Mouse (Mus musculus): Measurements from ENCODE around the gene Pik3cb. TPM values are rescaled to one million over a fixed set of nuclear protein-coding genes. Genes with fewer than 3 reads are reported as not detected.

Gene Pik3cb
- polyA plus RNA-seq, 1 experiment from 2014 or later: 4.0 TPM

GRCm38 (mm10) chr9:99131119-99131518, 9.3 kb downstream of the Pik3cb start:
- H3K27me3 ChIP-seq (ENCODE audit: control insufficient read depth, insufficient read depth, low read length): no peaks in the 10 kb centered on the region
- no peak for DNase-seq (ENCODE audit: low spot score)
- H3K9me3 ChIP-seq (ENCODE audit: control insufficient read depth, low read length): no peaks in the 10 kb centered on the region
- no peaks in the 10 kb centered on the region for H3K4me1 ChIP-seq (replicated peaks; ENCODE audit: control insufficient read depth, insufficient read depth)
- WGBS: 72% methylated on average over 4 of the region's 4 CpGs
- no peak for TF ChIP-seq EP300 (optimal IDR thresholded peaks at IDR 0.05)
- TF ChIP-seq CTCF (IDR thresholded peaks at IDR 0.05; ENCODE audit: low read depth): no peak
- no peak overlapping the region for H3K4me3 ChIP-seq (ENCODE audit: low read depth, low read length)
- peak overlapping the region; percentile 40; the same call in 1 of the 2 replicates for H3K27ac ChIP-seq (replicated peaks)
- no peak overlapping the region for H3K9ac ChIP-seq (ENCODE audit: low read length)
- ATAC-seq (ENCODE audit: low FRiP score, low TSS enrichment): peak; percentile 42; the same call in 1 of the 2 replicates
- no peak overlapping the region for H3K4me2 ChIP-seq (replicated peaks; ENCODE audit: low read depth)
- H3K36me3 ChIP-seq (ENCODE audit: control insufficient read depth, insufficient read depth, low read length): no peaks in the 10 kb centered on the region

GRCm38 (mm10) chr9:99127578-99127977, 12.8 kb downstream of the Pik3cb start:
- DNase-seq (ENCODE audit: low spot score) (no peak), ATAC-seq (ENCODE audit: low FRiP score, low TSS enrichment) (no peak)
- Histone ChIP-seq H3K4me1 (replicated peaks; ENCODE audit: control insufficient read depth, insufficient read depth) (no peaks in the 10 kb centered on the region), H3K4me3 (ENCODE audit: low read depth, low read length) (no peak overlapping the region), H3K27me3 (ENCODE audit: control insufficient read depth, insufficient read depth, low read length) (no peaks in the 10 kb centered on the region), H3K4me2 (replicated peaks; ENCODE audit: low read depth) (no peak overlapping the region), H3K36me3 (ENCODE audit: control insufficient read depth, insufficient read depth, low read length) (no peaks in the 10 kb centered on the region), H3K9me3 (ENCODE audit: control insufficient read depth, low read length) (no peaks in the 10 kb centered on the region), H3K9ac (ENCODE audit: low read length) (no peak overlapping the region), H3K27ac (replicated peaks) (no peak overlapping the region)
- TF ChIP-seq EP300 (optimal IDR thresholded peaks at IDR 0.05): no peak
- no peak for TF ChIP-seq CTCF (IDR thresholded peaks at IDR 0.05; ENCODE audit: low read depth)
- WGBS: 76% methylated on average over 7 of the region's 7 CpGs

GRCm38 (mm10) chr9:99122749-99123148, 17.7 kb downstream of the Pik3cb start:
- TF ChIP-seq EP300 (optimal IDR thresholded peaks at IDR 0.05): no peak
- TF ChIP-seq CTCF (IDR thresholded peaks at IDR 0.05; ENCODE audit: low read depth): no peak
- Histone ChIP-seq H3K36me3 (ENCODE audit: control insufficient read depth, insufficient read depth, low read length) (no peaks in the 10 kb centered on the region), H3K4me2 (replicated peaks; ENCODE audit: low read depth) (no peak overlapping the region), H3K27me3 (ENCODE audit: control insufficient read depth, insufficient read depth, low read length) (no peaks in the 10 kb centered on the region), H3K27ac (replicated peaks) (no peak overlapping the region), H3K4me1 (replicated peaks; ENCODE audit: control insufficient read depth, insufficient read depth) (no peaks in the 10 kb centered on the region), H3K9me3 (ENCODE audit: control insufficient read depth, low read length) (no peaks in the 10 kb centered on the region), H3K4me3 (ENCODE audit: low read depth, low read length) (no peak overlapping the region), H3K9ac (ENCODE audit: low read length) (no peak overlapping the region)
- 61% methylated on average over 4 of the region's 4 CpGs for WGBS
- ATAC-seq (ENCODE audit: low FRiP score, low TSS enrichment) (no peak), DNase-seq (ENCODE audit: low spot score) (no peak)

GRCm38 (mm10) chr9:99112409-99112808, 28.0 kb downstream of the Pik3cb start:
- ATAC-seq (ENCODE audit: low FRiP score, low TSS enrichment) (no peak), DNase-seq (ENCODE audit: low spot score) (no peak)
- H3K9ac ChIP-seq (ENCODE audit: low read length): no peak overlapping the region
- WGBS: 66% methylated on average over 12 of the region's 12 CpGs
- no peak overlapping the region for H3K27ac ChIP-seq (replicated peaks)
- no peaks in the 10 kb centered on the region for H3K27me3 ChIP-seq (ENCODE audit: control insufficient read depth, insufficient read depth, low read length)
- no peaks in the 10 kb centered on the region for H3K9me3 ChIP-seq (ENCODE audit: control insufficient read depth, low read length)
- H3K4me3 ChIP-seq (ENCODE audit: low read depth, low read length): no peak overlapping the region
- TF ChIP-seq EP300 (optimal IDR thresholded peaks at IDR 0.05) (no peak), CTCF (IDR thresholded peaks at IDR 0.05; ENCODE audit: low read depth) (no peak)
- H3K4me1 ChIP-seq (replicated peaks; ENCODE audit: control insufficient read depth, insufficient read depth): no peaks in the 10 kb centered on the region
- no peaks in the 10 kb centered on the region for H3K36me3 ChIP-seq (ENCODE audit: control insufficient read depth, insufficient read depth, low read length)
- no peak overlapping the region for H3K4me2 ChIP-seq (replicated peaks; ENCODE audit: low read depth)

GRCm38 (mm10) chr9:99111085-99111484, 29.3 kb downstream of the Pik3cb start:
- Histone ChIP-seq H3K27me3 (ENCODE audit: control insufficient read depth, insufficient read depth, low read length) (no peaks in the 10 kb centered on the region), H3K4me1 (replicated peaks; ENCODE audit: control insufficient read depth, insufficient read depth) (no peaks in the 10 kb centered on the region), H3K27ac (replicated peaks) (no peak overlapping the region), H3K9ac (ENCODE audit: low read length) (no peak overlapping the region), H3K4me2 (replicated peaks; ENCODE audit: low read depth) (no peak overlapping the region), H3K36me3 (ENCODE audit: control insufficient read depth, insufficient read depth, low read length) (no peaks in the 10 kb centered on the region), H3K9me3 (ENCODE audit: control insufficient read depth, low read length) (no peaks in the 10 kb centered on the region), H3K4me3 (ENCODE audit: low read depth, low read length) (no peak overlapping the region)
- DNase-seq (ENCODE audit: low spot score) (no peak), ATAC-seq (ENCODE audit: low FRiP score, low TSS enrichment) (no peak)
- no peak for TF ChIP-seq EP300 (optimal IDR thresholded peaks at IDR 0.05)
- TF ChIP-seq CTCF (IDR thresholded peaks at IDR 0.05; ENCODE audit: low read depth): no peak
- WGBS: 67% methylated on average over 1 of the region's 1 CpGs

- Histone ChIP-seq H3K27me3 (ENCODE audit: control insufficient read depth, insufficient read depth, low read length) (no peaks in the 10 kb centered on the region), H3K36me3 (ENCODE audit: control insufficient read depth, insufficient read depth, low read length) (no peaks in the 10 kb centered on the region), H3K4me3 (ENCODE audit: low read depth, low read length) (no peak overlapping the region), H3K9me3 (ENCODE audit: control insufficient read depth, low read length) (no peaks in the 10 kb centered on the region), H3K4me1 (replicated peaks; ENCODE audit: control insufficient read depth, insufficient read depth) (no peaks in the 10 kb centered on the region), H3K27ac (replicated peaks) (no peak overlapping the region), H3K9ac (ENCODE audit: low read length) (no peak overlapping the region), H3K4me2 (replicated peaks; ENCODE audit: low read depth) (no peak overlapping the region)
- DNase-seq (ENCODE audit: low spot score): no peak
- ATAC-seq (ENCODE audit: low FRiP score, low TSS enrichment): no peak
- TF ChIP-seq CTCF (IDR thresholded peaks at IDR 0.05; ENCODE audit: low read depth) (no peak), EP300 (optimal IDR thresholded peaks at IDR 0.05) (no peak)
- 54% methylated on average over 5 of the region's 5 CpGs for WGBS
Measured at GRCm38 (mm10) chr9:99110213-99110612, 30.2 kb downstream of the Pik3cb start.
